24 mouse cellular contexts compared by ENCODE assay signal in genomic region chr10:13340583-13340982, GRCm38 (mm10).
DNase-seq lines count a peak whose midpoint lies in the region; ATAC-seq lines count a peak whose summit lies in the region.
"Had no signal": no experiment of that assay in that cellular context is flagged by ENCODE, and none has a peak within 500 bp of the region (broad histone marks: within the 10 kb centered on the region; RNA-seq: fewer than 3 reads in every experiment).

No protein-coding gene starts in this region.

- H3K4me2 ChIP-seq in forebrain, embryonic 13.5 days: no peak overlapping the region
- H3K4me2 ChIP-seq in forebrain, embryonic 14.5 days (ENCODE audit: low read length): no peak overlapping the region
- no peak overlapping the region for H3K4me2 ChIP-seq in hindbrain, embryonic 16.5 days (ENCODE audit: low read length)
- no peak overlapping the region for H3K4me2 ChIP-seq in hindbrain, embryonic 14.5 days (replicated peaks)
- no peak overlapping the region for H3K4me2 ChIP-seq in midbrain, embryonic 15.5 days
- H3K4me2 ChIP-seq in midbrain, embryonic 16.5 days (ENCODE audit: low read length): no peak overlapping the region
- H3K4me2 ChIP-seq: embryonic facial prominence, embryonic 12.5 days; forebrain, embryonic 12.5 days had no signal

- no peaks in the 10 kb centered on the region for H3K36me3 ChIP-seq in forebrain, embryonic 13.5 days (ENCODE audit: poor library complexity, severe bottlenecking)
- H3K36me3 ChIP-seq in forebrain, embryonic 14.5 days (ENCODE audit: control insufficient read depth, insufficient read depth, low read length): no peaks in the 10 kb centered on the region
- H3K36me3 ChIP-seq in hindbrain, embryonic 16.5 days (ENCODE audit: control insufficient read depth, insufficient read depth, low read length): no peaks in the 10 kb centered on the region
- H3K36me3 ChIP-seq in hindbrain, embryonic 14.5 days (replicated peaks; ENCODE audit: control insufficient read depth, insufficient read depth): no peaks in the 10 kb centered on the region
- no peaks in the 10 kb centered on the region for H3K36me3 ChIP-seq in midbrain, embryonic 15.5 days (replicated peaks)
- H3K36me3 ChIP-seq in midbrain, embryonic 16.5 days (ENCODE audit: control insufficient read depth, insufficient read depth, low read length): no peaks in the 10 kb centered on the region
- H3K36me3 ChIP-seq: embryonic facial prominence, embryonic 10.5 days; embryonic facial prominence, embryonic 12.5 days; forebrain, embryonic 12.5 days; G1E had no signal

- H3K27me3 ChIP-seq in forebrain, embryonic 13.5 days: no peaks in the 10 kb centered on the region
- H3K27me3 ChIP-seq in forebrain, embryonic 14.5 days (replicated peaks; ENCODE audit: control insufficient read depth, insufficient read depth, low read length): no peaks in the 10 kb centered on the region
- H3K27me3 ChIP-seq in hindbrain, embryonic 16.5 days (replicated peaks; ENCODE audit: control insufficient read depth, insufficient read depth, low read length): no peaks in the 10 kb centered on the region
- no peaks in the 10 kb centered on the region for H3K27me3 ChIP-seq in hindbrain, embryonic 14.5 days (ENCODE audit: control insufficient read depth, insufficient read depth, low read length)
- no peaks in the 10 kb centered on the region for H3K27me3 ChIP-seq in midbrain, embryonic 15.5 days (replicated peaks)
- no peaks in the 10 kb centered on the region for H3K27me3 ChIP-seq in midbrain, embryonic 16.5 days (ENCODE audit: control insufficient read depth, insufficient read depth, low read depth, low read length)
- H3K27me3 ChIP-seq: CH12.LX; embryonic facial prominence, embryonic 12.5 days; forebrain, embryonic 12.5 days; Patski had no signal

- H3K9ac ChIP-seq in forebrain, embryonic 13.5 days: no peak overlapping the region
- no peak overlapping the region for H3K9ac ChIP-seq in forebrain, embryonic 14.5 days (ENCODE audit: low read length)
- H3K9ac ChIP-seq in hindbrain, embryonic 16.5 days (ENCODE audit: low read depth, low read length): no peak overlapping the region
- H3K9ac ChIP-seq in hindbrain, embryonic 14.5 days: no peak overlapping the region
- no peak overlapping the region for H3K9ac ChIP-seq in midbrain, embryonic 15.5 days
- no peak overlapping the region for H3K9ac ChIP-seq in midbrain, embryonic 16.5 days (ENCODE audit: low read depth, low read length)
- H3K9ac ChIP-seq: embryonic facial prominence, embryonic 12.5 days; forebrain, embryonic 12.5 days; forebrain, postnatal 0 days had no signal

- H3K9me3 ChIP-seq in forebrain, embryonic 13.5 days (replicated peaks): no peaks in the 10 kb centered on the region
- no peaks in the 10 kb centered on the region for H3K9me3 ChIP-seq in forebrain, embryonic 14.5 days (replicated peaks; ENCODE audit: control insufficient read depth, low read length)
- H3K9me3 ChIP-seq in hindbrain, embryonic 16.5 days (ENCODE audit: control insufficient read depth, low read length): no peaks in the 10 kb centered on the region
- no peaks in the 10 kb centered on the region for H3K9me3 ChIP-seq in hindbrain, embryonic 14.5 days (ENCODE audit: control insufficient read depth, low read length)
- no peaks in the 10 kb centered on the region for H3K9me3 ChIP-seq in midbrain, embryonic 15.5 days
- H3K9me3 ChIP-seq in midbrain, embryonic 16.5 days (replicated peaks; ENCODE audit: control insufficient read depth, low read length, poor library complexity, severe bottlenecking): no peaks in the 10 kb centered on the region
- H3K9me3 ChIP-seq: embryonic facial prominence, embryonic 10.5 days; embryonic facial prominence, embryonic 12.5 days; forebrain, embryonic 12.5 days; G1E had no signal

- no peak overlapping the region for H3K4me3 ChIP-seq in forebrain, embryonic 13.5 days
- no peak overlapping the region for H3K4me3 ChIP-seq in forebrain, embryonic 14.5 days (ENCODE audit: low read depth, low read length)
- no peak overlapping the region for H3K4me3 ChIP-seq in hindbrain, embryonic 16.5 days (ENCODE audit: low read length)
- H3K4me3 ChIP-seq in hindbrain, embryonic 14.5 days (replicated peaks; ENCODE audit: low read length): no peak overlapping the region
- H3K4me3 ChIP-seq in midbrain, embryonic 15.5 days: no peak overlapping the region
- no peak overlapping the region for H3K4me3 ChIP-seq in midbrain, embryonic 16.5 days (ENCODE audit: low read depth, low read length)
- H3K4me3 ChIP-seq: embryonic facial prominence, embryonic 10.5 days; embryonic facial prominence, embryonic 12.5 days; forebrain, embryonic 12.5 days had no signal

- WGBS in forebrain, embryonic 13.5 days: 50% methylated on average over 3 of the region's 3 CpGs
- 39% methylated on average over 3 of the region's 3 CpGs for WGBS in forebrain, embryonic 14.5 days
- WGBS in hindbrain, embryonic 16.5 days: 80% methylated on average over 3 of the region's 3 CpGs
- WGBS in hindbrain, embryonic 14.5 days: 75% methylated on average over 3 of the region's 3 CpGs
- 73% methylated on average over 3 of the region's 3 CpGs for WGBS in midbrain, embryonic 15.5 days
- 74% methylated on average over 3 of the region's 3 CpGs for WGBS in midbrain, embryonic 16.5 days

- DNase-seq in forebrain, embryonic 14.5 days (ENCODE audit: low spot score): no peak
- no peak for DNase-seq in hindbrain, embryonic 14.5 days (ENCODE audit: low spot score)
- DNase-seq: adrenal gland, adult 8-10 months; adrenal gland, postnatal 14 days; adrenal gland, postnatal 36 days; B cell, adult 2 months; cerebellum, adult 11-12 months; cerebellum, adult 2 months; cerebellum, adult 9-10 months; cerebellum, postnatal 10 days; cerebellum, postnatal 25 days; forebrain, postnatal 0 days had no signal

- H3K4me1 ChIP-seq in forebrain, embryonic 13.5 days: peaks cover 14% of the 10 kb centered on the region
- H3K4me1 ChIP-seq in forebrain, embryonic 14.5 days (ENCODE audit: control insufficient read depth, insufficient read depth, low read length): peaks cover 5% of the 10 kb centered on the region
- H3K4me1 ChIP-seq in hindbrain, embryonic 16.5 days (ENCODE audit: control insufficient read depth, insufficient read depth, low read depth, low read length): peaks cover 2% of the 10 kb centered on the region
- H3K4me1 ChIP-seq in hindbrain, embryonic 14.5 days (replicated peaks; ENCODE audit: control insufficient read depth, insufficient read depth, low read length): no peaks in the 10 kb centered on the region; the same call in 1 of the 2 replicates
- H3K4me1 ChIP-seq in midbrain, embryonic 15.5 days: peaks cover 13% of the 10 kb centered on the region
- H3K4me1 ChIP-seq in midbrain, embryonic 16.5 days (ENCODE audit: control insufficient read depth, insufficient read depth, low read length): peaks cover 12% of the 10 kb centered on the region
- H3K4me1 ChIP-seq: embryonic facial prominence, embryonic 12.5 days; forebrain, embryonic 12.5 days had no signal

- peak; percentile 39; the same call in 1 of the 2 replicates for ATAC-seq in forebrain, embryonic 13.5 days
- ATAC-seq in forebrain, embryonic 14.5 days: no peak
- ATAC-seq in hindbrain, embryonic 16.5 days: 0 out of 2 replicates have a peak, but pooled peaks have one; percentile 53
- no peak for ATAC-seq in hindbrain, embryonic 14.5 days (ENCODE audit: low FRiP score)
- ATAC-seq in midbrain, embryonic 15.5 days (replicated peaks): 0 out of 2 replicates have a peak, but pooled peaks have one; percentile 25
- ATAC-seq in midbrain, embryonic 16.5 days: no peak
- ATAC-seq: activated CD4-positive, CD25-positive, alpha-beta regulatory T cell, adult 4 months; CD4-positive, CD25-positive, alpha-beta regulatory T cell, adult 4 months; forebrain, postnatal 0 days; Patski had no signal

- H3K27ac ChIP-seq in forebrain, embryonic 13.5 days: no peak overlapping the region
- H3K27ac ChIP-seq in forebrain, embryonic 14.5 days (ENCODE audit: low read depth, low read length): no peak overlapping the region
- H3K27ac ChIP-seq in hindbrain, embryonic 16.5 days (ENCODE audit: low read depth, low read length): no peak overlapping the region
- H3K27ac ChIP-seq in hindbrain, embryonic 14.5 days: no peak overlapping the region
- no peak overlapping the region for H3K27ac ChIP-seq in midbrain, embryonic 15.5 days
- no peak overlapping the region for H3K27ac ChIP-seq in midbrain, embryonic 16.5 days (ENCODE audit: low read length)
- H3K27ac ChIP-seq: embryonic facial prominence, embryonic 10.5 days; embryonic facial prominence, embryonic 12.5 days; forebrain, embryonic 12.5 days had no signal

Comparison
In these comparisons a context has a peak if more than half of its experiments do, and no peak if none do; other contexts are left out.
1. ATAC-seq: peak in forebrain, embryonic 13.5 days (single experiment), hindbrain, embryonic 16.5 days (single experiment) and midbrain, embryonic 15.5 days (single experiment); none in forebrain, embryonic 14.5 days (single experiment), hindbrain, embryonic 14.5 days (single experiment) and midbrain, embryonic 16.5 days (single experiment).